Mouse (Mus musculus) E14TG2a.4 (cell line): ENCODE data around the gene Lpar6.

ENCODE experiments used
- H3K27me3 ChIP-seq: 2 replicates; pipeline ENCODE4 v1.6.1; 2014; ENCODE audit warnings: low read length, control low read depth; ENCODE audit not compliant: insufficient read depth
- H3K36me3 ChIP-seq: 2 replicates; pipeline ENCODE4 v1.6.1; 2014; ENCODE audit warnings: low read length, control low read depth; ENCODE audit not compliant: insufficient read depth
- H3K4me1 ChIP-seq: replicated peaks from 2 replicates; pipeline ENCODE4 v1.6.1; 2014; ENCODE audit warnings: low read depth, low read length, control low read depth
- H3K4me3 ChIP-seq: replicated peaks from 2 replicates; pipeline ENCODE4 v1.5.1; 2014; ENCODE audit warnings: mild to moderate bottlenecking, low read length
- H3K9me3 ChIP-seq: 2 replicates; pipeline ENCODE4 v1.6.1; 2014; ENCODE audit warnings: low read length, control low read depth
- CTCF ChIP-seq: conservative IDR thresholded peaks from 2 replicates; pipeline ENCODE4 v1.5.1; 2014; ENCODE audit warnings: low read length
- NANOG ChIP-seq: IDR thresholded peaks from 2 replicates; pipeline ENCODE4 v1.6.1; 2014; ENCODE audit warnings: borderline replicate concordance, low read length, mixed read lengths
- POU5F1 ChIP-seq: IDR thresholded peaks from 2 replicates; pipeline ENCODE4 v1.6.1; 2014; ENCODE audit warnings: low read length, borderline replicate concordance

Lpar6 gene

GRCm38 (mm10) chr14:73279096-73279495 lies 41.4 kb downstream of the Lpar6 start:
- H3K36me3 ChIP-seq: no peaks in the 10 kb centered on the region
- no peak overlapping the region for H3K4me3 ChIP-seq
- TF ChIP-seq POU5F1: no peak
- TF ChIP-seq CTCF: no peak
- no peak for TF ChIP-seq NANOG
- H3K27me3 ChIP-seq: no peaks in the 10 kb centered on the region
- H3K9me3 ChIP-seq: no peaks in the 10 kb centered on the region
- no peaks in the 10 kb centered on the region for H3K4me1 ChIP-seq

DNA sequence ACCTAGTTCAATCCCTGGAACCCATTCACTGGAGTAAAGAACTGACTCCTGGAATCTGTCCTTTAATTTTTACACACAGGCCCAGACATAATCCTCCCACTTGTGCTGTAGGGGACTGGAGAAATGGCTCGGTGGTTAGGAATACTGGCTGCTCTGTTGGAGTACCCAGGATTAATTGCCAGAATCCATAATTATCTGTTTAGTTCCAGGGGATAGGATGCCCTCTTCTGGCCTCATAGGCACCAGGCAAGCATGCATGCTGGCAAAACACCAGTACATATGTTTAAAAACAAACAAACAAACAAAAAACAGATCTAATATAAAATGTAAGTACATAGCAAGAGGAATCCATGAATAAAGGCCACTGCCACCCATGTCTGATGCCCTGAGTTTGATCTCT lies 43.3 kb downstream of the Lpar6 start:
- Histone ChIP-seq H3K4me3 (no peak overlapping the region), H3K36me3 (no peaks in the 10 kb centered on the region), H3K27me3 (no peaks in the 10 kb centered on the region), H3K9me3 (no peaks in the 10 kb centered on the region), H3K4me1 (no peaks in the 10 kb centered on the region)
- TF ChIP-seq CTCF (no peak; the same call in 1 of the 2 replicates), POU5F1 (no peak), NANOG (no peak)

DNA sequence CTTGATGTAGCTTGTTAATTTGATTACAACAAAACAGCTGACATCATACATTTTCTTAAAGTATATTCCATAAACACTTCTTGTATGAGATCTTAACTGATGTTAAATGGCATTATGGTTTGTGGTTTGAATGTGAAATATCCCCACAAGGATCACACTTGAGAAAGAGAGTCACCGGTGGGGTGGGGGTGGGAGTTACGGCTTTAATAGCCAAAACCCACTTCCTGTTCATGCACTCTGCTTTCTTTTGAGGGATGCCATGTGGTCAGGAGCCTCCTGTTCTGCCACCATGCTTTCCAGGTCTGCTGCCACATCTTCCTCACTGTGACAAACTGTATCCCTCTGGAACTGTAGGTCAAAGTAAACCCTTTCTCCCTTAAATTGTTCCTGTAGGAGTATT lies 52.2 kb downstream of the Lpar6 start:
- TF ChIP-seq CTCF (no peak), POU5F1 (no peak), NANOG (no peak)
- Histone ChIP-seq H3K36me3 (no peaks in the 10 kb centered on the region), H3K9me3 (no peaks in the 10 kb centered on the region), H3K4me1 (no peaks in the 10 kb centered on the region), H3K4me3 (no peak overlapping the region), H3K27me3 (no peaks in the 10 kb centered on the region)

- H3K27me3 ChIP-seq: no peaks in the 10 kb centered on the region
These were observed 54.7 kb downstream of the Lpar6 start for GRCm38 (mm10) chr14:73292434-73292833.

More at GRCm38 (mm10) chr14:73292434-73292833, 54.7 kb downstream of the Lpar6 start:
- H3K4me1 ChIP-seq: no peaks in the 10 kb centered on the region
- no peaks in the 10 kb centered on the region for H3K9me3 ChIP-seq
- no peak overlapping the region for H3K4me3 ChIP-seq
- TF ChIP-seq NANOG (no peak), CTCF (no peak), POU5F1 (no peak)
- H3K36me3 ChIP-seq: no peaks in the 10 kb centered on the region
